Mouse (Mus musculus) C2C12 (cell line): ENCODE results near the gene Fnbp1.

Experiments
- CTCF ChIP-seq: IDR thresholded peaks from one replicate; pipeline ENCODE4 v1.5.1; 2011; ENCODE audit not compliant: control insufficient read depth, insufficient read depth, insufficient read length
- MYOD1 ChIP-seq: IDR thresholded peaks from one replicate; pipeline ENCODE4 v1.6.1; 2011; ENCODE audit warnings: low read depth; ENCODE audit not compliant: control insufficient read depth, insufficient read length
- MYOG ChIP-seq: IDR thresholded peaks from one replicate; pipeline ENCODE4 v1.6.1; 2011; ENCODE audit not compliant: control insufficient read depth, insufficient read length; ENCODE audit errors: extremely low read depth
- USF1 ChIP-seq: IDR thresholded peaks from one replicate; pipeline ENCODE4 v1.6.1; 2011; ENCODE audit warnings: low read depth, mild to moderate bottlenecking, control low read depth, moderate library complexity

DNA sequence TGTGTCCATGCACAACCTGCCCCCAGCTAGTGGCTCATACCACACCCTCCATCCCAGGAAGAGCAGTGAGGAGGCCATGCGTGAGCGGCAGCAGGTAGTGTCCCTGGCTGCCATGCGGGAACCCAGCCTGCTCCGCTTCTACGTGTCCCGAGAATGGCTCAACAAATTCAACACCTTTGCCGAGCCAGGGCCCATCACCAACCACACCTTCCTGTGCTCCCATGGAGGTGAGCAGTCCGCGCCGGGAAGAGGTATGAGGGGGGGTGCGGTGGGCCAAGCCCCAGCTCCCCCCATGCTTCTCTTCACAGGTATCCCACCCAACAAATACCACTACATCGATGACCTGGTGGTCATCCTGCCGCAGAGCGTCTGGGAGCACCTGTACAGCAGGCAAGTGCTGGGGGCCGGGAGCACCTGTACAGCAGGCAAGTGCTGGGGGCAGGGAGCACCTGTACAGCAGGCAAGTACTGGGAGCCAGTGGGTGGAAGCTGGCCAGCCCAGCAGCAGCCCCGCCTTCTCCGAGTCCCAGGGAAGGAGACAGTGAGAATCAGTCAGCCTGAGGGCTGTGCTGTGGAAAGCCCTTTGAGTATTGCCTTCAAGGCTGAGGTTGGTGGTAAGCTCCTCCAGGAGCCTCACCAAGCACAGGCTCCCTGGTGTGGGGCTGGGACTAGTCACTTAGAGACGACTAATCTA is 124.0 kb downstream of the Fnbp1 start:
- TF ChIP-seq CTCF (no peak), MYOG (no peak), MYOD1 (no peak), USF1 (no peak)
